Comparison of ENCODE assay signal across 8 mouse cellular contexts in the genomic region with DNA sequence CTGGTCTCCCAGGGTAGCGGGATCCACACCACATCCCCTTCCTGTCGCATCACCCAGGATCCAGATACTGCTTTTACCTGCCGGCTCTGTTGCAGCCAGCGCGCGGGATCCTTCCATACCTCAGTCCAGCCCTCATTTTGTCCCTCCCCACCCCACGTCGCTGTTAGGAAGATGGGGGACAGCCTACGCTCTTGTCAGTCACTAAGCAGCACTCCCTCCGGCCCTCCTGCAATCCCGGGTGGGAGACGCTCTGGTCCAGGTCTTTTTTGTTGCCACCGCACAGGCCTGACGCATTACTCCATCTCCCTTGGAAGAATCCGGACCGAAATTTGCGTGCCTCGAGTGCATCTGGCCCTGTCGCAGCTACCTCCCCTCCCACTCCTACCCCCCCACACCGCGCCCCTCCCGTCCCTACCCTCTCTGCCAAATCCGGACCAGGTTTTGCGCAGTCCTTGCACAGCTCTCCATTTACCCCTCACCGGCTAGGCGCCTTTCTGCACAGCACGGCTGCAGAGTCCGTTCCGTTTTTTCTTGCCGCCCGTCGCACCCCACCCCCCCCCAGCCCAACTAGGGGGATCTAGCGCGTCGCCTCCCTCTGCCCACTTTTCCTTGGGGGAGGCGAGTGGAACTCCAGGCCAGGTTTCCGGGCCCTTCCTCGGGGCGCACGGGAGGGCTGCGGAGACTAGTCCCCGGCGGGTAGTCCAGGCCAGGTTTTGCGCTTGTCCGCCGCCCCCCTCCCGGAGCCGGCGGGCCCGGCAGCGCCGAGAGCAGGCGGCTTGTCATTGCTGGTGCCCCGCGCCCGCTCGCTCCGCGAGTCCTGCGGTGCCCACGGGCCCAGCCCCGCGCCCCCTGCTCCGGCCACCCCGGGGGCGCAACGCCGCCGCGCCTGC. TPM values are rescaled to one million over a fixed set of nuclear protein-coding genes. Genes with fewer than 3 reads are reported as not detected.
DNase-seq lines count a peak whose midpoint lies in the region; ATAC-seq and TF ChIP-seq lines count a peak whose summit lies in the region.

A gene (plus strand): TSS at position 743 of the 890 bp plus-strand sequence.

- peak within 1 kb of the TSS; percentile 85 for H3K9ac ChIP-seq in lung, embryonic 14.5 days

- TF ChIP-seq CTCF in cerebellum, adult 2 months (IDR thresholded peaks at IDR 0.05; ENCODE audit: borderline replicate concordance, insufficient read depth, low read depth, low read length): no peak
- no peak for TF ChIP-seq CTCF in lung, embryonic 14.5 days (IDR thresholded peaks at IDR 0.05; ENCODE audit: low read depth)
- peak; percentile 51; the same call in 1 of the 2 replicates for TF ChIP-seq CTCF in thymus, adult 2 months (IDR thresholded peaks at IDR 0.05; ENCODE audit: borderline replicate concordance, control insufficient read depth, extremely low read depth, insufficient read depth, low read length, poor library complexity)

- no peaks in the 10 kb centered on the region for H3K9me3 ChIP-seq in lung, embryonic 14.5 days (ENCODE audit: low read depth, low read length)

- peak within 1 kb of the TSS; percentile 90 for H3K4me2 ChIP-seq in lung, embryonic 14.5 days

- WGBS in cerebellum, adult 2 months: 1% methylated on average over 69 of the region's 70 CpGs
- WGBS in lung, embryonic 14.5 days: under 1% methylated on average over 70 of the region's 70 CpGs
- WGBS in thymus, adult 2 months: under 1% methylated on average over 70 of the region's 70 CpGs

- H3K27ac ChIP-seq in cerebellum, adult 2 months (ENCODE audit: insufficient read depth, low read length): peak within 1 kb of the TSS; percentile 99
- H3K27ac ChIP-seq in lung, embryonic 14.5 days (ENCODE audit: low read depth): peak within 1 kb of the TSS; percentile 97
- H3K27ac ChIP-seq in thymus, adult 2 months (ENCODE audit: control insufficient read depth, insufficient read depth, low read length): no peak within 1 kb of the TSS

- no peaks in the 10 kb centered on the region for H3K36me3 ChIP-seq in lung, embryonic 14.5 days (ENCODE audit: insufficient read depth)
- H3K36me3 ChIP-seq in thymus, adult 2 months (ENCODE audit: control insufficient read depth, insufficient read depth, low read length): no peaks in the 10 kb centered on the region

- peak; percentile 47 for ATAC-seq in frontal cortex, adult (ENCODE audit: low TSS enrichment)
- peak; percentile 50 to 68 for ATAC-seq in hematopoietic stem cell, adult 5-6 weeks (replicated peaks in 1 of 2; ENCODE audit: insufficient read depth in 1 of 2, low FRiP score in 2 of 2, low TSS enrichment in 1 of 2, low read depth in 1 of 2, poor library complexity in 2 of 2, severe bottlenecking in 2 of 2)
- ATAC-seq in lung, embryonic 14.5 days (ENCODE audit: insufficient read depth): peak; percentile 89

- peak; percentile 57 for TF ChIP-seq POLR2A in cerebellum, adult 2 months (IDR thresholded peaks at IDR 0.05; ENCODE audit: borderline replicate concordance, insufficient read depth, low read length)
- TF ChIP-seq POLR2A in thymus, adult 2 months (IDR thresholded peaks at IDR 0.05; ENCODE audit: control insufficient read depth, extremely low read depth, insufficient read depth, low read length, poor library complexity): peak; percentile 71; the same call in 1 of the 2 replicates

- peak within 1 kb of the TSS; percentile 75 for H3K4me3 ChIP-seq in cerebellum, adult 2 months (replicated peaks; ENCODE audit: insufficient read depth, low read depth, low read length)
- H3K4me3 ChIP-seq in lung, embryonic 14.5 days (ENCODE audit: low read depth, low read length): peak within 1 kb of the TSS; percentile 98
- H3K4me3 ChIP-seq in thymus, adult 2 months (ENCODE audit: control insufficient read depth, insufficient read depth, low read length): peak within 1 kb of the TSS; percentile 50

- H3K27me3 ChIP-seq in cerebellum, adult 2 months (ENCODE audit: control insufficient read depth, insufficient read depth, low read length): no peaks in the 10 kb centered on the region
- H3K27me3 ChIP-seq in lung, embryonic 14.5 days (ENCODE audit: insufficient read depth, low read length): no peaks in the 10 kb centered on the region
- no peaks in the 10 kb centered on the region for H3K27me3 ChIP-seq in thymus, adult 2 months (ENCODE audit: control insufficient read depth, insufficient read depth, low read length)

- H3K4me1 ChIP-seq in cerebellum, adult 2 months (ENCODE audit: control insufficient read depth, insufficient read depth, low read length): peaks cover 43% of the 10 kb centered on the region
- H3K4me1 ChIP-seq in lung, embryonic 14.5 days (ENCODE audit: insufficient read depth): peaks cover 35% of the 10 kb centered on the region
- H3K4me1 ChIP-seq in thymus, adult 2 months (replicated peaks; ENCODE audit: control insufficient read depth, insufficient read depth, low read length): peaks cover 25% of the 10 kb centered on the region

- DNase-seq in MEL-GATA-1-ER (ENCODE audit: extremely low read depth, low read depth): peak; percentile 86
- DNase-seq in cerebellum, adult 2 months: peak; percentile 97 to 98
- DNase-seq in layer of hippocampus, adult 8-10 months (ENCODE audit: low spot score in 2 of 2): peak; percentile 94 to 97
- peak; percentile 95 for DNase-seq in lung, embryonic 14.5 days
- DNase-seq in ovary, adult 18-20 months (ENCODE audit: low spot score): peak; percentile 89
- peak; percentile 88 for DNase-seq in thymus, adult 2 months

RNA-seq across cellular contexts. Expression of the gene that starts here (rescaled TPM):
- polyA plus RNA-seq in cerebellum, adult 2 months (2012; rRNA removed): 164 and 184 TPM in 2 replicates
- 4.2 and 5.0 TPM in 2 replicates for total RNA-seq in hematopoietic stem cell, adult 5-6 weeks (2017)
- 100 to 1,000 TPM; 287 to 307 (median 299) TPM for total RNA-seq in layer of hippocampus, adult 8-10 months (2022)
- 23.3 and 29.1 TPM in 2 replicates for polyA plus RNA-seq in lung, embryonic 14.5 days (2014; fragmentation: Nextera tagmentation; extraction: Ambion mirVana)
- polyA plus RNA-seq in thymus, adult 2 months (2012; rRNA removed): 170 and 184 TPM in 2 replicates

Comparison
In these comparisons a context has a peak if more than half of its experiments do, and no peak if none do; other contexts are left out.
1. RNA of the gene that starts here (total RNA-seq): 287 to 307 TPM in layer of hippocampus, adult 8-10 months; 4.2 to 5.0 TPM in hematopoietic stem cell, adult 5-6 weeks; every median in the first group is over 10 times any median in the second.
2. Peak in every context shown above with its lines, with median percentiles within 50 percentile points of each other: DNase-seq, H3K4me3 ChIP-seq and ATAC-seq.